Mouse (Mus musculus): ENCODE measurements around the gene Fam172a.

The Fam172a gene

GRCm38 (mm10) chr13:77959493-77960272, 257.9 kb downstream of the Fam172a start:
- DNase-seq (ENCODE audit: low spot score in 2 of 2): no peak

GRCm38 (mm10) chr13:77976248-77976647, 274.4 kb downstream of the Fam172a start:
- no peak for DNase-seq (ENCODE audit: low spot score in 2 of 2)

GRCm38 (mm10) chr13:77977121-77977520, 275.3 kb downstream of the Fam172a start:
- DNase-seq (ENCODE audit: low spot score in 2 of 2): no peak

GRCm38 (mm10) chr13:77982105-77982851, 280.4 kb downstream of the Fam172a start:
- peak in 1 of 2 experiments; percentile 27 for DNase-seq (ENCODE audit: low spot score in 2 of 2)

- no peak for DNase-seq (ENCODE audit: low spot score in 2 of 2)
Measured at GRCm38 (mm10) chr13:77982852-77983202, 281.0 kb downstream of the Fam172a start.

GRCm38 (mm10) chr13:77991189-77991886, 289.5 kb downstream of the Fam172a start:
- no peak for DNase-seq (ENCODE audit: low spot score in 2 of 2)

- no peak for DNase-seq (ENCODE audit: low spot score in 2 of 2)
Measured at GRCm38 (mm10) chr13:78004649-78005048, 302.8 kb downstream of the Fam172a start.

- DNase-seq (ENCODE audit: low spot score in 2 of 2): no peak
Measured at GRCm38 (mm10) chr13:78005344-78005743, 303.5 kb downstream of the Fam172a start.

GRCm38 (mm10) chr13:78010176-78010575, 308.3 kb downstream of the Fam172a start:
- DNase-seq (ENCODE audit: low spot score in 2 of 2): no peak

- peak in 1 of 2 experiments; percentile 8 for DNase-seq (ENCODE audit: low spot score in 2 of 2)
Measured at GRCm38 (mm10) chr13:78024683-78025294, 323.0 kb downstream of the Fam172a start, which contains the start of gene Pou5f2. Gene Pou5f2, plus strand, starts transcription at chr13:78024902.

GRCm38 (mm10) chr13:78032821-78033220, 331.0 kb downstream of the Fam172a start:
- no peak for DNase-seq (ENCODE audit: low spot score in 2 of 2)

GRCm38 (mm10) chr13:78037203-78037602, 335.4 kb downstream of the Fam172a start:
- no peak for DNase-seq (ENCODE audit: low spot score in 2 of 2)

GRCm38 (mm10) chr13:78043203-78043602, 341.4 kb downstream of the Fam172a start:
- no peak for DNase-seq (ENCODE audit: low spot score in 2 of 2)

GRCm38 (mm10) chr13:78045116-78045515, 343.3 kb downstream of the Fam172a start:
- DNase-seq (ENCODE audit: low spot score in 2 of 2): no peak

GRCm38 (mm10) chr13:78087751-78088150, 385.9 kb downstream of the Fam172a start:
- DNase-seq (ENCODE audit: low spot score in 2 of 2): no peak

GRCm38 (mm10) chr13:78090701-78091100, 388.9 kb downstream of the Fam172a start:
- DNase-seq (ENCODE audit: low spot score in 2 of 2): no peak

- DNase-seq (ENCODE audit: low spot score in 2 of 2): no peak
Measured at GRCm38 (mm10) chr13:78091949-78092348, 390.1 kb downstream of the Fam172a start.

- no peak for DNase-seq (ENCODE audit: low spot score in 2 of 2)
Measured at GRCm38 (mm10) chr13:78094352-78094751, 392.5 kb downstream of the Fam172a start.

GRCm38 (mm10) chr13:78095071-78095973, 393.5 kb downstream of the Fam172a start:
- DNase-seq (ENCODE audit: low spot score in 2 of 2): no peak

- DNase-seq (ENCODE audit: low spot score in 2 of 2): no peak
Measured at GRCm38 (mm10) chr13:78098858-78099445, 397.1 kb downstream of the Fam172a start.
